Mouse (Mus musculus) cerebellum, adult 11 months (tissue): ENCODE data around the gene Fbxl8.
"Not testable (repeated sequence)": the region's sequence is repeated elsewhere in the genome, so short reads cannot be mapped to it uniquely, and the experiment has no call there.

Experiments
- DNase-seq: peaks from one replicate; pipeline ENCODE4 v3.0.0; 2022

The Fbxl8 gene

GRCm38 (mm10) chr8:105264024-105264982 is at the start of gene Fbxl8, which contains the start of gene Tradd:
Gene Fbxl8 (plus strand): TSS chr8:105264648.
Gene Tradd (minus strand): TSS chr8:105264609.
- DNase-seq, result peak; percentile 50

- DNase-seq, result no peak
Observed at GRCm38 (mm10) chr8:105217926-105218522, 46.4 kb upstream of the Fbxl8 start.

- no peak for DNase-seq
Observed at GRCm38 (mm10) chr8:105223850-105224249, 40.6 kb upstream of the Fbxl8 start.

- peak; percentile 92 for DNase-seq
Observed at GRCm38 (mm10) chr8:105224413-105225271, 39.8 kb upstream of the Fbxl8 start, which contains the start of gene D230025D16Rik. Gene D230025D16Rik (plus strand): TSS chr8:105225145.

GRCm38 (mm10) chr8:105225272-105225593 is 39.2 kb upstream of the Fbxl8 start:
- DNase-seq, result no peak

- DNase-seq, result no peak
Observed at GRCm38 (mm10) chr8:105225917-105226316, 38.5 kb upstream of the Fbxl8 start.

- DNase-seq, result no peak
Observed at GRCm38 (mm10) chr8:105231503-105232320, 32.7 kb upstream of the Fbxl8 start.

GRCm38 (mm10) chr8:105232321-105232693 is 32.1 kb upstream of the Fbxl8 start:
- not testable (repeated sequence) for DNase-seq

GRCm38 (mm10) chr8:105233126-105233935 is 31.1 kb upstream of the Fbxl8 start:
- no peak for DNase-seq

GRCm38 (mm10) chr8:105235206-105235605 is 29.2 kb upstream of the Fbxl8 start:
- no peak for DNase-seq

GRCm38 (mm10) chr8:105237442-105238142 is 26.9 kb upstream of the Fbxl8 start:
- DNase-seq, result no peak

- DNase-seq, result no peak
Observed at GRCm38 (mm10) chr8:105241016-105241415, 23.4 kb upstream of the Fbxl8 start.

GRCm38 (mm10) chr8:105251954-105252353 is 12.5 kb upstream of the Fbxl8 start:
- no peak for DNase-seq

- no peak for DNase-seq
Observed at GRCm38 (mm10) chr8:105252680-105253537, 11.5 kb upstream of the Fbxl8 start.

GRCm38 (mm10) chr8:105253766-105254151 is 10.7 kb upstream of the Fbxl8 start:
- DNase-seq, result no peak

- DNase-seq, result peak; percentile 77
Observed at GRCm38 (mm10) chr8:105254152-105254965, 10.1 kb upstream of the Fbxl8 start.

GRCm38 (mm10) chr8:105254966-105255350 is 9.5 kb upstream of the Fbxl8 start, which contains the start of gene B3gnt9:
Gene B3gnt9 (minus strand): TSS chr8:105255153.
- DNase-seq, result no peak

GRCm38 (mm10) chr8:105257318-105258114 is 6.9 kb upstream of the Fbxl8 start:
- no peak for DNase-seq
